Mouse (Mus musculus) embryonic facial prominence, embryonic 15.5 days (tissue): Measurements from ENCODE around the gene Grin2b. TPM values are rescaled to one million over a fixed set of nuclear protein-coding genes. Genes with fewer than 3 reads are reported as not detected.

ENCODE experiments used
- ATAC-seq: fragments of 200-750 bp; cut with Nextera tagmentation; 2 replicates; pipeline ENCODE4 v1.8.0; 2017; ENCODE audit warnings: low read depth, moderate TSS enrichment; ENCODE audit not compliant: insufficient number of reproducible peaks, low FRiP score, low TSS enrichment
- H3K27ac ChIP-seq: fragments of 300-500 bp; sonication (generic); replicated peaks from 2 replicates; pipeline ENCODE4 v1.5.1; 2015; ENCODE audit warnings: mild to moderate bottlenecking, inconsistent platforms
- H3K27me3 ChIP-seq: fragments of 300-500 bp; sonication (generic); 2 replicates; pipeline ENCODE4 v1.6.1; 2015; ENCODE audit warnings: inconsistent platforms
- H3K36me3 ChIP-seq: fragments of 300-500 bp; sonication (generic); 2 replicates; pipeline ENCODE4 v1.6.1; 2015; ENCODE audit warnings: mild to moderate bottlenecking, inconsistent platforms
- H3K4me1 ChIP-seq: fragments of 300-500 bp; sonication (generic); 2 replicates; pipeline ENCODE4 v1.6.1; 2015; ENCODE audit warnings: inconsistent platforms
- H3K4me2 ChIP-seq: fragments of 300-500 bp; sonication (generic); replicated peaks from 2 replicates; pipeline ENCODE4 v1.6.1; 2015; ENCODE audit warnings: mild to moderate bottlenecking, inconsistent platforms
- H3K4me3 ChIP-seq: fragments of 300-500 bp; sonication (generic); replicated peaks from 2 replicates; pipeline ENCODE4 v1.5.1; 2015; ENCODE audit warnings: mild to moderate bottlenecking, inconsistent platforms
- H3K9ac ChIP-seq: fragments of 300-500 bp; sonication (generic); 2 replicates; pipeline ENCODE4 v1.6.1; 2015; ENCODE audit warnings: inconsistent platforms
- H3K9me3 ChIP-seq: fragments of 300-500 bp; sonication (generic); replicated peaks from 2 replicates; pipeline ENCODE4 v1.6.1; 2016; ENCODE audit warnings: inconsistent platforms
- WGBS: fragments of 180-500 bp; shearing (Covaris S2); methylation state at CpG from one replicate; pipeline ENCODE4 v1.1.7; 2015; 5-methylcytosine and 5-hydroxymethylcytosine counted together
- polyA plus RNA-seq: library from polyadenylated mRNA; unstranded; fragments of >200 nt; fragmentation: Nextera tagmentation; extraction: Ambion mirVana; gene quantifications from 2 replicates; pipeline ENCODE4 v1.2.1, GENCODE M21; 2015

Gene Grin2b
- polyA plus RNA-seq, 1 experiment from 2014 or later = 2.3 TPM

DNA sequence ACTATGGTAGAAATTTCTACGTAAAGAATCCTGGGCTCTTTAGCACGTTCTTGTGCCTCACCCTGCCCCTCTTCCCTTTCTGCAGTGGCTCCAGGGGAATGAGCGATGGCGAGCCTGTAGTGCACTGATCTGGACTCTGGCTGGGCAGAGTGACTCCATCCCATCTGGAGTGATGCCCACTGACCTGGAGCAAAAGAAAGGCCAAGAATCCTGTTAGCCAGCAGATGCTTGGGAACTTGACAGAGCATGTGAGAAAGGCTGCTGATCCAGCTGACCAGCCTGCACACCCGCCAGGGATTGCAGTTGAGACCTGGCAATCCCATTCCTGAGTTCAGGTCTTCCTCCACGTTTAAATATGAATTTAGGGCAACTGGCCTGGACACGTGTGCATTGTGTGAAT, 178.6 kb downstream of the Grin2b start:
- 74% methylated on average over 7 of the region's 7 CpGs for WGBS
- H3K4me1 ChIP-seq = no peaks in the 10 kb centered on the region
- no peak overlapping the region for H3K27ac ChIP-seq
- H3K9me3 ChIP-seq = no peaks in the 10 kb centered on the region
- no peaks in the 10 kb centered on the region for H3K36me3 ChIP-seq
- no peak for ATAC-seq
- H3K27me3 ChIP-seq = no peaks in the 10 kb centered on the region
- H3K4me3 ChIP-seq = no peak overlapping the region
- no peak overlapping the region for H3K9ac ChIP-seq
- no peak overlapping the region for H3K4me2 ChIP-seq

DNA sequence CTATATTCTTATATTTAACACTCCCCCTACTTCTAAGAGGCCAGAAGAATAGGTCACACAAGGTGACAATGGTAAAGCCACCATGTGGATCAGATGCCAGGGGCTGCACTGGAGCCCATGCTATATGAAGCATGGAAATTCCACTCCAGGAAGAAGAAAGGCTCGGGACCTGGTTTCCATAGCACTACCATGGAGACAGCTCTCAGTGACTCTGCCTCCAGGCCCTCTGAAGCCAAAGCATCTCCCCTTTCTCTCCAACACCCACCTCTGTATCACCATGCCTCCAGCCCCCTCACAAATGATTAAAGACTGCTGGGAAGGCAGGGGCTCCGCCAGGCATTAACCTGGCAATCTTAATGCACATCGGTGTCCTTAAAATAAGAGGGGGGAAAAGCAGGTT, 179.4 kb downstream of the Grin2b start:
- H3K27me3 ChIP-seq = no peaks in the 10 kb centered on the region
- no peak for ATAC-seq
- H3K4me1 ChIP-seq = no peaks in the 10 kb centered on the region
- no peak overlapping the region for H3K4me2 ChIP-seq
- WGBS = 66% methylated on average over 3 of the region's 3 CpGs
- no peaks in the 10 kb centered on the region for H3K9me3 ChIP-seq
- no peak overlapping the region for H3K27ac ChIP-seq
- H3K9ac ChIP-seq = no peak overlapping the region
- H3K4me3 ChIP-seq = no peak overlapping the region
- H3K36me3 ChIP-seq = no peaks in the 10 kb centered on the region

DNA sequence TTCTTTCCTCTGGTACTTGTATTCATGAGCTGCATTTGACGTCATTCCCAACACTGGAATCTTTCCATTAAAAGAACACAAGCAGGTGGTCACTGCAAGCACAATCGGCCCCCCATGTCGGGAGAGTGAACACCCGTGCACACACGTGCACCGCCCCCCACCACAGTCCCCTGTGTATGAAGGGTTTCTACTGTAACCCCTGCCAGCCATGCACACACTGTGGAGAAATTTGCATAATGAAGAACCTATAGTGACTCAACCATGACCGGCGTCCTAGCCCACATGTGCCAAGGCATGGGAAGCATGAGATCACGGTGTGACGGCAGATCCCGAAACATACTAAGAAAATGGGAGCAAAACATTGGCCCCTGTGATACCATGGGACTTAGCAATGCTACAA, 179.9 kb downstream of the Grin2b start:
- Histone ChIP-seq H3K27ac (no peak overlapping the region), H3K4me2 (no peak overlapping the region), H3K4me1 (no peaks in the 10 kb centered on the region), H3K36me3 (no peaks in the 10 kb centered on the region), H3K4me3 (no peak overlapping the region), H3K27me3 (no peaks in the 10 kb centered on the region), H3K9ac (no peak overlapping the region), H3K9me3 (no peaks in the 10 kb centered on the region)
- no peak for ATAC-seq
- 88% methylated on average over 11 of the region's 11 CpGs for WGBS

DNA sequence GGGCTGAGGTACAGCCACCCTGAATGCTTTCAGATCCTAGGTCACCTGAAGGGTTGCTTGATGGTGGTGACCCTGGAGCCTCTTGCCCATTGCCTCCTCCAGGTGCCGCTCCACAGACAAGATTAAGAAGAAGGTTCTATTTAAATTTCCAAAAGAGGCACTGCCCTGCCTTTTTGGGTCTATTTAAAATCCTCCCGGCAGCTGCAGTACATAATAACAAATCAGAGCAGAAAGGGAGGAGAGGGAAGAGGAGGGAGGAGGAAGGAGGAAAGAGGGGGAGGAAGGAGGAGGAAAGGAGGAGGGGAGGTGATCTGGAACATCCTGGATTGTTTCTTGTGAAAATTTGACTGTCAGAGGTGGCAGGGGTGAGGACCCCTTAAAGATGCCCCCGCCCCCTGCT, 197.2 kb downstream of the Grin2b start:
- no peak for ATAC-seq
- H3K27ac ChIP-seq = no peak overlapping the region
- no peak overlapping the region for H3K4me2 ChIP-seq
- no peaks in the 10 kb centered on the region for H3K9me3 ChIP-seq
- H3K36me3 ChIP-seq = no peaks in the 10 kb centered on the region
- no peaks in the 10 kb centered on the region for H3K27me3 ChIP-seq
- H3K4me3 ChIP-seq = no peak overlapping the region
- no peaks in the 10 kb centered on the region for H3K4me1 ChIP-seq
- no peak overlapping the region for H3K9ac ChIP-seq
- 43% methylated on average over 3 of the region's 3 CpGs for WGBS

DNA sequence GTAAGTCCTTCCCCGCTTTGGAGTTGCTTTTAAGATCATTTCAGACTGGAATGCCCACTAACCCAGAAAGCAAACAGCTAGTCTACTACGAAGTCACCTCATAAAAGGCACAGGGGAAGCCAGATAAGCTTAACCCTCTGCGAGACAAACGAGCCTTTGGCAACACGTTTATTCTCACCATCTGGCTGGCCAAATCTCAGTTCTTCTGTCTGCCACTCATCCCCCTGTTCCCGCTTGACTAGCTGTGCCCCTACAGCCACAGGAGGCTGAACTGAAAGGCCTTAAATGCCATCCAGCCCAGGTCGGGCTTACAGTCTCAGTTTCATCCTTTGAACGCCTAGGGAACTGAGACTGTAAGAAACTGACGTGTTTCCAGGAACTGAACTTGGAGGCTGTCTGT, 200.8 kb downstream of the Grin2b start:
- no peaks in the 10 kb centered on the region for H3K27me3 ChIP-seq
- H3K9ac ChIP-seq = no peak overlapping the region
- ATAC-seq = no peak
- H3K4me1 ChIP-seq = no peaks in the 10 kb centered on the region
- 51% methylated on average over 9 of the region's 9 CpGs for whole genome bisulfite sequencing
- H3K36me3 ChIP-seq = no peaks in the 10 kb centered on the region
- H3K4me3 ChIP-seq = no peak overlapping the region
- H3K9me3 ChIP-seq = no peaks in the 10 kb centered on the region
- H3K27ac ChIP-seq = no peak overlapping the region
- no peak overlapping the region for H3K4me2 ChIP-seq

DNA sequence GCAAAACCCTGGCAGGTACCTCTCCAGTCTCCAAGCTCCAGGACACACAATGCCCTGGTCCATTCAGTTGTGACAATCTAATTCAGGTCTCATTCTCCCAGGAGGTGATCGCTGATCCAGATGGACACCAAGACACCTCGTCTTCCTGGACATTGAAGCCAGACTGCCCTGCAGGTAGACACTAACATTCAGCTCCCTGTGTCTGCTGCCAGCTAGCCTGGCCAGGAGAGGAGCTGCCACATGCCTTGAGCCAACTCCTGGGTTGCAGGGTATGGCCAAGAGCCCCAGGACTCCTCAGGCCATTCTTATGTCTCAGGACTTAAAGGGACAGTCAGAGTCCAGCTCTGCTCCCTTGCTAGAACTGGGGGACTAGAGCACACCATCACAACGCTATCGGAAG, 201.8 kb downstream of the Grin2b start:
- 95% methylated on average over 4 of the region's 4 CpGs for WGBS

DNA sequence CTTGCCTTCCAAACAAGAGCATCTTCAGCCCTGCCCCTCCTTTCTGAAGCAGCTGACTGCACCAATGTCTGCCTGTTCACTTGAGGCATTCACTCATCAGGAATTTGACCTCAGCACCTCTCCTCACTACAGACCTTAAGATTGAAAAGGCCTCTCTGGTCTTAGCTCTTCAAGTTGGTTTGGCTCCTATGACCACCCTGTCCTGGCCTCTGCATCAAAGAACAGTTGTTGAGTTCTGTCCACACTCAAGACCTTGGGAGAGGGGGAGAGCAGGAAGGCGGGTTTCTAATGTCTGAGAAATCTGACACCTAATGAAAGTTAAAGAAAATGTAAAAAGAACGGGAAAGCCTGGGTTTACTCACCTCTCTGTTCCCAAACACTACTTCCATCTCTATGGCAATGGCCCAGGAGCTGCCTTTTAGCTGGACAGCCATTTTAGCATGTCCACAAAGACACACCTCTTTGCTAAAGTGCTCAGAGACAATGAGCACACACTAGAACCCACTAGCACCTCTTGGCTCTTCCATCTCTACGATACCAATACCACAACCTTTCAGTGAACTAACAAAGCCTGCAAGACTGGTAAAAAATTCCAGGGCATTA, 202.5 kb downstream of the Grin2b start:
- ATAC-seq = no peak
- WGBS = 48% methylated on average over 3 of the region's 3 CpGs

More for the DNA sequence above, 201.8 kb downstream of the Grin2b start:
- no peaks in the 10 kb centered on the region for H3K27me3 ChIP-seq
- H3K4me3 ChIP-seq = no peak overlapping the region
- H3K36me3 ChIP-seq = no peaks in the 10 kb centered on the region
- H3K9ac ChIP-seq = no peak overlapping the region
- H3K27ac ChIP-seq = no peak overlapping the region
- H3K9me3 ChIP-seq = no peaks in the 10 kb centered on the region
- no peak overlapping the region for H3K4me2 ChIP-seq
- H3K4me1 ChIP-seq = no peaks in the 10 kb centered on the region
- ATAC-seq = no peak

DNA sequence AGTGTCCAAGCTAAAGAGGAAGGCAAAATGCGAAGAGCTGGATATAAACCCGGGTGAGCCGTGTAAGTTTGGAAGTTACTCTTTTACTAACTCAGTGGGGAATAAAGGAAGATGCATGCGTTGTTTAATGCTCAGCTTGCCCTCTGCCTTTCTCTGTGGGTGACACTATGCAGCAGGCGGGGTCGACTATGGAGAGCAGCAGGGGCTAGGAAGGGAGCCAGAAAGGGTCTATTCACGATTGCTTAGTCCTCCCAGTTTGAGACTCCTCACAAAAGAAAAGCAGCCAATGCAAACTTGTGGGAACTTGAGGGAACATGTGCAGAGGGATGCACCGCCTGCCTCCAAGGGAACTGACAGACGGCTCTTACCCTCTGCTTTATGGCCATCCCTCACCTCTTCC, 211.5 kb downstream of the Grin2b start:
- 49% methylated on average over 9 of the region's 9 CpGs for WGBS
- Histone ChIP-seq H3K4me1 (no peaks in the 10 kb centered on the region), H3K4me3 (no peak overlapping the region), H3K27ac (no peak overlapping the region), H3K27me3 (no peaks in the 10 kb centered on the region), H3K4me2 (no peak overlapping the region), H3K9me3 (0 out of 2 replicates have a peak, but pooled peaks cover 3% of the 10 kb centered on the region), H3K36me3 (no peaks in the 10 kb centered on the region), H3K9ac (no peak overlapping the region)
- no peak for ATAC-seq

More for the DNA sequence above, 202.5 kb downstream of the Grin2b start:
- no peak overlapping the region for H3K27ac ChIP-seq
- H3K36me3 ChIP-seq = no peaks in the 10 kb centered on the region
- no peak overlapping the region for H3K4me3 ChIP-seq
- H3K4me1 ChIP-seq = no peaks in the 10 kb centered on the region
- H3K9me3 ChIP-seq = no peaks in the 10 kb centered on the region
- H3K27me3 ChIP-seq = no peaks in the 10 kb centered on the region
- H3K4me2 ChIP-seq = no peak overlapping the region
- H3K9ac ChIP-seq = no peak overlapping the region

DNA sequence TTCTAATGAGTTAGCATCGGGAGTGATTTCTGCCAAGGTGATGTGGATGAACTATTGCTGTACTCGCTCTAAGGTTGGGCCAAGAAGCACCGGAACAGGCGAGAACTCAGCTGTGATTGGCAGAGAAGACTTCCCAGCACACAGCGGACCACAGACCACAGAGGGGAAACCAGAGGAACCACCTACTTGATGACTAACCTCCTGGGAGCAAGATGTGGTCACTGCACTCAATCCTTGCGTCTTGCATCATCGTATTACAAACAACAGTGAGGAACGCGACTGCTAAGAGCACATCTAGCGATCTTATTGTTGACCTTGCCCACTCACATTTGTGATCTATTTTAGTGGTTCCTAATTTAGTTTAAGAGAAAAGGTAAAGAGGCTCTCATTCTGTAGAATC, 213.7 kb downstream of the Grin2b start:
- H3K9me3 ChIP-seq = 0 out of 2 replicates have a peak, but pooled peaks cover 3% of the 10 kb centered on the region
- no peak overlapping the region for H3K9ac ChIP-seq
- no peaks in the 10 kb centered on the region for H3K36me3 ChIP-seq
- H3K27me3 ChIP-seq = no peaks in the 10 kb centered on the region
- no peak overlapping the region for H3K27ac ChIP-seq
- no peak overlapping the region for H3K4me2 ChIP-seq
- H3K4me3 ChIP-seq = no peak overlapping the region
- WGBS = 84% methylated on average over 10 of the region's 10 CpGs
- no peak for ATAC-seq
- no peaks in the 10 kb centered on the region for H3K4me1 ChIP-seq

DNA sequence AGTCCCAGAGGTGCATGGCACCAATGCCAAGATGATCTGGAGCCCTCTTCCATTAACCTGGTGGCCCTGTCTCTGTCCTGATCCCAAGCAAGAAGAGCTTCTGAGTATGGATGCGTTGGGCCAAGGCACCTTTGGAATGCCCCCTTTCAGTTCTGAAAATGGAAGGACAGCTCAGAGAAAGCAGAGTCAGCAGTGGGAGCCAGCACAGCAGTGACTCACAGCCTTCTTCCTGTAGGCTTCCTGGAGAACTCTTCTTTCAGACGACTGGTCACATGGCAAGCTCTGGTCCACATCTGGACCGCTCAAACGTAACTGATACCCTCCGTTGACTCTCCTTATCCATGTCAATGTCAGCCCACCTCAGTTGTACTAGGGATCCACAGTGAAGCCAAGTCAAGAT, 221.6 kb downstream of the Grin2b start:
- no peak overlapping the region for H3K4me3 ChIP-seq
- no peak overlapping the region for H3K9ac ChIP-seq
- H3K4me1 ChIP-seq = no peaks in the 10 kb centered on the region
- no peaks in the 10 kb centered on the region for H3K36me3 ChIP-seq
- ATAC-seq = no peak
- H3K27me3 ChIP-seq = no peaks in the 10 kb centered on the region
- 77% methylated on average over 5 of the region's 5 CpGs for WGBS
- H3K27ac ChIP-seq = no peak overlapping the region
- H3K4me2 ChIP-seq = no peak overlapping the region
- no peaks in the 10 kb centered on the region for H3K9me3 ChIP-seq

DNA sequence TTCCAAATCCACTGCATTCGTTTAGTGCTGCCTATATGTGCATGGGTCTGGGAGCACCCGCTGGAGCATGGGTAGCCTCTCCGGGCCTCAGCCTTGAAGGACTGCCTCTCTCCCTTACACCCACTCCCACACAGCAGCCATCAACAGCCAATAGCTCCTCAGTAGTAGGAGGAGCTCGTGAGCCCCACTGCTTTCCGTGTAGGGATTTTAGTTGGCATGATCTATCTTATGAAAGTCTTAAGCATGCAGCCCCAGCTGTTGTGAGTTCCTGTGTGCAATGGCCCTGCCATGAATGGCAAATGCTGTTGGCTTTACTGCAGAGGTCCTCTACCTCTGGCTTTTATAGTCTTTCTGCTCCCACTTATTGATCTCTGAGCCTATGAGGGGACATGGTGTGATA, 227.8 kb downstream of the Grin2b start:
- no peak for ATAC-seq
- Histone ChIP-seq H3K4me3 (no peak overlapping the region), H3K36me3 (no peaks in the 10 kb centered on the region), H3K27me3 (no peaks in the 10 kb centered on the region), H3K9ac (no peak overlapping the region), H3K9me3 (no peaks in the 10 kb centered on the region), H3K27ac (no peak overlapping the region), H3K4me1 (no peaks in the 10 kb centered on the region), H3K4me2 (no peak overlapping the region)
- WGBS = 83% methylated on average over 5 of the region's 5 CpGs

DNA sequence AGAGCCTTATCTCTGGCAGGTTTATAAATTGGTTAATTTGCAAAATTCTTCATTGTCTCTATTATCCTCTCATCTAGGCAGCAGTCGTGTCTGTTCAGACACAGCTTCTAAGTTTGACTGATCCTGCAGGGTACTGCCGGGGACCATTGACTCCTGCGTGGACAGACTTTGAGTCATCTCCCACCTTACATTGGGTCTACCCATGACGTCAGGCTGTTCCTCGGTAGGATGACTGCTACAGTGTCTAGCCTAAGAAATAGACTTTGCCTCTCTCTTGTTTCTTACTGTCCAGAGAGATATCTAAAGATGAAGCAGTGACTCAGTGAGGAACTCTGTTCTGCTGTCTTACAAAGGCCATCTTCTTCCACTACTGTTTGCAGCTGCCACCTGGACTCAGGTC, 229.0 kb downstream of the Grin2b start:
- Histone ChIP-seq H3K4me1 (no peaks in the 10 kb centered on the region), H3K27me3 (no peaks in the 10 kb centered on the region), H3K9ac (no peak overlapping the region), H3K4me2 (no peak overlapping the region), H3K9me3 (no peaks in the 10 kb centered on the region), H3K4me3 (no peak overlapping the region), H3K27ac (no peak overlapping the region), H3K36me3 (no peaks in the 10 kb centered on the region)
- ATAC-seq = no peak
- WGBS = 88% methylated on average over 5 of the region's 5 CpGs
